Comparison of ENCODE assay signal across 11 mouse cellular contexts in genomic region chr4:82497671-82498631, GRCm38 (mm10).
DNase-seq lines count a peak whose midpoint lies in the region; ATAC-seq lines count a peak whose summit lies in the region.
"Had no signal": no experiment of that assay in that cellular context is flagged by ENCODE, and none has a peak within 500 bp of the region (broad histone marks: within the 10 kb centered on the region; RNA-seq: fewer than 3 reads in every experiment).

No protein-coding gene starts in this region.

- no peak for DNase-seq in hindbrain, embryonic 10.5 days (ENCODE audit: low spot score)
- peak; percentile 41 for DNase-seq in right cerebral cortex, postnatal 4 days
- no peak for DNase-seq in right cerebral cortex, adult 2 months (ENCODE audit: low spot score in 2 of 2)
- no peak for DNase-seq in adrenal gland, adult 18-20 months (ENCODE audit: low spot score in 2 of 2)
- no peak for DNase-seq in adrenal gland, postnatal 4 days (ENCODE audit: low spot score in 2 of 2)
- DNase-seq in adrenal gland, postnatal 25 days: no peak
- DNase-seq: kidney, postnatal 4 days; thymus, postnatal 4 days had no signal

- no peaks in the 10 kb centered on the region for H3K36me3 ChIP-seq in hindbrain, embryonic 15.5 days
- peaks cover 19% of the 10 kb centered on the region for H3K36me3 ChIP-seq in hindbrain, embryonic 10.5 days
- peaks cover 15% of the 10 kb centered on the region for H3K36me3 ChIP-seq in heart, embryonic 15.5 days
- H3K36me3 ChIP-seq: G1E had no signal

- WGBS in hindbrain, embryonic 15.5 days: 61% methylated on average over 26 of the region's 26 CpGs
- WGBS in hindbrain, embryonic 10.5 days: 90% methylated on average over 26 of the region's 26 CpGs
- 58% methylated on average over 26 of the region's 26 CpGs for WGBS in heart, embryonic 15.5 days

- peak overlapping the region; percentile 100 for H3K4me2 ChIP-seq in hindbrain, embryonic 15.5 days
- H3K4me2 ChIP-seq in heart, embryonic 15.5 days: peak overlapping the region; percentile 90

- peaks cover 19% of the 10 kb centered on the region for H3K4me1 ChIP-seq in hindbrain, embryonic 15.5 days (replicated peaks)
- 0 out of 2 replicates have a peak, but pooled peaks cover 7% of the 10 kb centered on the region for H3K4me1 ChIP-seq in hindbrain, embryonic 10.5 days (replicated peaks)
- peaks cover 60% of the 10 kb centered on the region for H3K4me1 ChIP-seq in heart, embryonic 15.5 days (replicated peaks)

- no peak for ATAC-seq in hindbrain, embryonic 15.5 days (ENCODE audit: low FRiP score, low read depth)
- 0 out of 2 replicates have a peak, but pooled peaks have one; percentile 25 for ATAC-seq in heart, embryonic 15.5 days (replicated peaks; ENCODE audit: insufficient number of reproducible peaks, insufficient read depth, low FRiP score, low read depth)

- H3K9ac ChIP-seq in hindbrain, embryonic 15.5 days: peak overlapping the region; percentile 47
- peak overlapping the region; percentile 14; the same call in 1 of the 2 replicates for H3K9ac ChIP-seq in heart, embryonic 15.5 days

- H3K9me3 ChIP-seq in hindbrain, embryonic 15.5 days: no peaks in the 10 kb centered on the region
- no peaks in the 10 kb centered on the region for H3K9me3 ChIP-seq in hindbrain, embryonic 10.5 days
- no peaks in the 10 kb centered on the region for H3K9me3 ChIP-seq in heart, embryonic 15.5 days (replicated peaks)

- peak overlapping the region; percentile 58 for H3K4me3 ChIP-seq in hindbrain, embryonic 15.5 days
- no peak overlapping the region for H3K4me3 ChIP-seq in hindbrain, embryonic 10.5 days
- H3K4me3 ChIP-seq in heart, embryonic 15.5 days: peak overlapping the region; percentile 16; the same call in 1 of the 2 replicates

- H3K27ac ChIP-seq in hindbrain, embryonic 15.5 days (replicated peaks): peak overlapping the region; percentile 83
- no peak overlapping the region for H3K27ac ChIP-seq in hindbrain, embryonic 10.5 days
- peak overlapping the region; percentile 60 for H3K27ac ChIP-seq in heart, embryonic 15.5 days

- no peaks in the 10 kb centered on the region for H3K27me3 ChIP-seq in hindbrain, embryonic 15.5 days
- H3K27me3 ChIP-seq in hindbrain, embryonic 10.5 days (ENCODE audit: insufficient read depth, poor library complexity, severe bottlenecking): peaks cover 45% of the 10 kb centered on the region
- H3K27me3 ChIP-seq in heart, embryonic 15.5 days: no peaks in the 10 kb centered on the region
